Mouse (Mus musculus) hindlimb bud, embryonic 11.5 days (tissue): ENCODE measurements around the gene Tmem18.
A peak's percentile ranks its signal among the peaks of the same experiment; 100 is the strongest.

Source experiments
- DNase-seq: peaks from one replicate; pipeline ENCODE4 v3.0.0-alpha.2; 2012; ENCODE audit warnings: low read depth, low spot score; ENCODE audit errors: extremely low spot score

The Tmem18 gene

GRCm38 (mm10) chr12:30584356-30584740, at the start of gene Tmem18:
Gene Tmem18 (plus strand): TSS chr12:30584426.
- peak; percentile 53 for DNase-seq

- no peak for DNase-seq
These were observed 26.9 kb upstream of the Tmem18 start for GRCm38 (mm10) chr12:30557349-30557748.

GRCm38 (mm10) chr12:30561411-30561810, 22.8 kb upstream of the Tmem18 start:
- no peak for DNase-seq

- DNase-seq = no peak
These were observed 12.2 kb upstream of the Tmem18 start for GRCm38 (mm10) chr12:30572075-30572474.

GRCm38 (mm10) chr12:30575952-30576351, 8.3 kb upstream of the Tmem18 start:
- DNase-seq = no peak

GRCm38 (mm10) chr12:30578019-30578418, 6.2 kb upstream of the Tmem18 start:
- DNase-seq = peak; percentile 53

GRCm38 (mm10) chr12:30581277-30581676, 2.9 kb upstream of the Tmem18 start:
- DNase-seq = no peak

- no peak for DNase-seq
These were observed 455 bp upstream of the Tmem18 start for GRCm38 (mm10) chr12:30583586-30584355.

GRCm38 (mm10) chr12:30584863-30585262, 637 bp downstream of the Tmem18 start:
- DNase-seq = no peak

GRCm38 (mm10) chr12:30591832-30592231, 7.6 kb downstream of the Tmem18 start:
- DNase-seq = no peak

- no peak for DNase-seq
These were observed 12.7 kb downstream of the Tmem18 start for GRCm38 (mm10) chr12:30596818-30597407.

- no peak for DNase-seq
These were observed 14.7 kb downstream of the Tmem18 start for GRCm38 (mm10) chr12:30598955-30599354.

GRCm38 (mm10) chr12:30599474-30599873, 15.2 kb downstream of the Tmem18 start:
- no peak for DNase-seq

GRCm38 (mm10) chr12:30599997-30600396, 15.8 kb downstream of the Tmem18 start:
- no peak for DNase-seq

GRCm38 (mm10) chr12:30604012-30604411, 19.8 kb downstream of the Tmem18 start:
- DNase-seq = no peak

GRCm38 (mm10) chr12:30604876-30605275, 20.6 kb downstream of the Tmem18 start:
- DNase-seq = no peak

- DNase-seq = no peak
These were observed 21.7 kb downstream of the Tmem18 start for GRCm38 (mm10) chr12:30605941-30606340.

- no peak for DNase-seq
These were observed 22.5 kb downstream of the Tmem18 start for GRCm38 (mm10) chr12:30606743-30607142.

GRCm38 (mm10) chr12:30618425-30618824, 34.2 kb downstream of the Tmem18 start:
- DNase-seq = no peak

- no peak for DNase-seq
These were observed 44.2 kb downstream of the Tmem18 start for GRCm38 (mm10) chr12:30628466-30628865.

GRCm38 (mm10) chr12:30634534-30634933, 50.3 kb downstream of the Tmem18 start:
- DNase-seq = no peak
